Mouse (Mus musculus): ENCODE data around the gene Adgrg6.

- TF ChIP-seq POLR2A (IDR thresholded peaks at IDR 0.05; ENCODE audit: borderline replicate concordance, extremely low read depth, insufficient read depth, insufficient read length, poor library complexity, severe bottlenecking) (no peak), CTCF (IDR thresholded peaks at IDR 0.05; ENCODE audit: borderline replicate concordance, extremely low read depth, insufficient read depth, insufficient read length) (no peak)
Observed at GRCm38 (mm10) chr10:14520912-14521675, 24.4 kb downstream of the Adgrg6 start.

All from brain, embryonic 14.5 days (tissue).